Mouse (Mus musculus) urinary bladder, postnatal 14 days (tissue): ENCODE data around the gene Zfp850.
"Not testable (repeated sequence)": the region's sequence is repeated elsewhere in the genome, so short reads cannot be mapped to it uniquely, and the experiment has no call there.

ENCODE experiments used
- DNase-seq: peaks from one replicate; pipeline ENCODE4 v3.0.0; 2021; ENCODE audit warnings: low spot score

Zfp850 gene

DNA sequence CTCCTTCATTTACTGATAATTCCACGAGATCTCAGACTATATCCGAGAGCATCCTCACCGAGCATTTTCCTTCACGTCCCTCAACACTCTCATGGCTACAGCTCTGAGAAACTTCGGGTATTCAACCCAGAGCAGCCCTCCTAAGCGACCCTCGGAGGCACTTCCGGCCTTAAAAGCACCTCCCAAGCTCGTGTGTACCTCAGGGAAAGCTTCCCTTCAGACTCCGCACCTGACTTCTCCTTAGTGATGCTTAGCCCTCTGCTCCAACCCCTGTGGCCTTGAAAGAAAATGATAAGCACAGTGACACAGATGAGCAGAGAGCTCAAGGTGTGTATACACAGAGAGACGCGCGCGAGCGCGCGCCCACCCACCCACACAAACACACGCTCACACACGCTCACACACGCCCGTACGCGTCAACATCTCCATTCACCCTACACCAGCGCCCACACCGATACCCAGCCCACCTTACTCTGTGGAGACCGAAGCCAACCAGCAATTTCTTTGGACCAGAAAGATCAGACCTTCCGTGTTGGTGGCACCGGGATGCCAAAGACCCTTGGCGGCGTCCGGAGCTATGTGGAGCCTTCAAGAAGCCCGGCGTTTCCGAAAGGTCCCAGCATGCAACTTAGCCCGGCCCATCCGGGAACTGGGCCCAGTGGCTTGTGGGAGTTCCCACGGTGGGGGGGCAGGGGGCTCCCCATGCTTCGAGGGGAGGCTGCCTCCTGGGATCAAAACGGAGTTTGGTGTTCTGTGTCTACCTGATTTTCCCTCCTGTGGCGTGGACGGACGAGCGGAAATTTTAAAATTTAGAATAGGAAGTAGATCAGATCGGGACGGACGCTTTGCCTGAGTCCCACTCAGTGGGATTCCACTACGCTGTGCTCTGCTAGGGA lies at the start of gene Zfp850:
Zfp850 (minus strand) TSS at position 567 of the 896 bp plus-strand sequence.
- peak; percentile 75 for DNase-seq

- no peak for DNase-seq
Measured at GRCm38 (mm10) chr7:28059972-28060371, 46.1 kb upstream of the Zfp850 start.

DNA sequence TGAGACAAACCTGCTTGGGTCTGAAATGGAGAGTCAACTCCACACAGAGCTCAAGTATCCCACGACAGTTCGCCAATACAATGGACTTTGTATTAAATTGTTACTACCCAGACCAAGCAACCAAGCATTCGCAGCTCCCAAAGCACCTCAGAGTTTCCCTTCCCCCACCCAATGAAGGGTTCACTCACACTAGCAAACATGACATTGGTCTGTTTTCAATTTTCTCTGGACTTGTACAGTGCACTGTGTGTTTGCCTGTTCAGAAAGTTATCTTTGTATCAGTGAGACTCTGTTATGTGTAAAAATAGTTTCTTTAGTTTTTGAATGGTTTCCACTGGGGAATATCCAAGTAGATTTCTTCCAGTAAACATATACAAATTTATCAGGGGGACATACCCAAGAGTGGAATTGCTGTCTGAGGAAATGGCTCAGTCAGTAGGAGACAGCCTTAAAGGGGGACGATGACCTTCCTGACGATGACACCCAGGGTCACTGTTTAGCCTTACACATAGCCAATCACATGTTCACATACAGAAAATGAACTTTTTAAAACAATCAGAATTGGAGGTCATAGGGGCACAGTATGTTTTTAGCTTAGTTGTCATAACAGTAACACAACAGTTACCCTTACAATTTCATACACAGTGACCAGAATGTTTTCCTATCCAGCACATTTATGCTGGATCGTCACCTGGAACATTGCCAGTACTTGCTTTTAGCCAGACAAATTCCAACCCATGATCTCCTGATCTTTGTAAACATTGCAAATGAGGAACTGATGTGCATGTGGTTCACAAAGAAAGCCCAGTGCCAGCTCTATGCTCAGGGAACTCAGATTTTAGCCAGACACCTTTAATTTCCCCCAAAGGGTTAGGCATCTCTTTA lies 39.4 kb upstream of the Zfp850 start:
- DNase-seq = no peak

GRCm38 (mm10) chr7:28050584-28050983 lies 36.7 kb upstream of the Zfp850 start:
- DNase-seq = no peak

- peak; percentile 98 for DNase-seq
Measured at GRCm38 (mm10) chr7:28049476-28050409, 35.8 kb upstream of the Zfp850 start, which contains the start of gene Psmc4. Gene Psmc4, minus strand, starts transcription at chr7:28050101.

- DNase-seq = no peak
Measured at GRCm38 (mm10) chr7:28044524-28044923, 30.6 kb upstream of the Zfp850 start.

DNA sequence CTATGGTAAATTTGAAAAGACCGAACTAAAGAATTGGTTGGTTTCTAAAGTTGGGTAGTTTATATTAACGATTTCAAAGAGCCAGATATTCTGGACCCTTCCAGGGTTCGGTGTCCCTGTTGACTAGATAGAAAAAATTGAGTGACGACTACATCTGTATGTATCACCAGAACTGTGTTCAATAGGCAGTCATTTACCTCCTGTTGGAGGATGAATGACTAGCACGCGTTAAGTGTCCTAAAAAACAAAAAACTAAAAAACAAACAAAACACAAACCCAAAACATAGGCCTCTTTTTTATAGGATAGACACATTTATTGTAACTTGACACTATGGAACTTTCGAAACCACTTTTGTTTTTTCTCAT lies 513 bp upstream of the Zfp850 start:
- no peak for DNase-seq

DNA sequence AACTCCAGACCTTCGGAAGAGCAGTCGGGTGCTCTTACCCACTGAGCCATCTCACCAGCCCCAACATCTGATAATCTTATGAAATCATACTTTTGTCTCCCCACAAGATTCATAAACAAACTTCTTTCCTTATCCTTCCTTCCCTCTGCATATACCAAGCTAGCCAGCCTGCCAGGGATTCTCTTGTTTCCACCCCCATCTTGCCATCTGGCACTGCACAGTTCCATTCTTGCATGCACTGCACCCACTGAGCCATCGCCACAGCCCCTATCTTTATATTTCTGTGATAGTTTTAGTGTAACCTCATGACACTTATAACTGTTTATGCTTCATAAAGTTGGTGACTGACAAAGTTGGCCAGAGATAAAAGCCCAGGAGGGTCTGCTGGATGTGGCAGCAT lies 3.6 kb downstream of the Zfp850 start:
- no peak for DNase-seq

- DNase-seq = no peak
Measured at GRCm38 (mm10) chr7:27982197-27982596, 31.7 kb downstream of the Zfp850 start.

GRCm38 (mm10) chr7:27978683-27979528 lies 35.0 kb downstream of the Zfp850 start, which contains the start of gene Zfp780b:
Gene Zfp780b, minus strand, starts transcription at chr7:27979171.
- DNase-seq = peak; percentile 73

DNA sequence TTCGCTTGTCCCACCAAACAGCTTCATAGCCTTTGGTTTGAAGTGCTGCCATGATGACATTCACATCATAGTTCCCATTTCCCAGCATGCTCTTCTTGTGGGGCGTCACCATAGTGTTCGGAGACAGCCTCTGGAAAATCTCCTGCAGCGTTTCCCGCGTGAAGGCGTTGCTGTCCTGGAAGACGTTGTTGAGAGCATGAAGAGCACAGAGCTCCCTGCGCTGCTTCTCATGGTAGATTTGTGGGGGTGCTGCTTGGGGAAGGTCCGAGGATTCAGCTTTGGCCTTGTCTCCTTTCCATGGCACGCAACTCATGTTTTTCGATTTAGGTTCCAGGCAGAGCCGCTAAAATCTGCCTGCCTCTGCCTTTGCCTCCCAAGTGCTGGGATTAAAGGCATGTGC lies 64.5 kb downstream of the Zfp850 start:
- DNase-seq = not testable (repeated sequence)

GRCm38 (mm10) chr7:27941869-27942268 lies 72.0 kb downstream of the Zfp850 start:
- not testable (repeated sequence) for DNase-seq
